Comparison of ENCODE assay signal across 12 mouse cellular contexts in the genomic region with DNA sequence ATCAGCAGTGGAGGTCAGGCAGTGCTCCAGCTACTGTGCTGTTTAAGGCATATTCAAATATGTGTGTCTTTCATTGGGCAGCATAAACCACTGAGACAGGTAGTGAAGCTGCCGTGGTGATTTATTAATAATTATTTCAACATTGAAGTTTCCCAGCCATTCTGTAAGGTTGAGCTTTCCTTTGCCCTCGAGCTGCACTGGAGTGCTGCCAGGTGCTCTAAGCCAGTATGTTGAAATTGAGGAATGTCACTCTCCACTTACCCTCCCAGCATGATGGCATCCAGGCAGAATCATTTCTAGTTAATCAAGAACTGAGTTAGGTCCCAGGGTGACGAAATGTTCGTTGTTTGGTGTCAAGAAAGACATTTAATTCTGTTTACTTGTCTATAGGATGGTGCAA. TPM values are rescaled to one million over a fixed set of nuclear protein-coding genes. Genes with fewer than 3 reads are reported as not detected.
DNase-seq lines count a peak whose midpoint lies in the region; ATAC-seq and TF ChIP-seq lines count a peak whose summit lies in the region.
"Had no signal": no experiment of that assay in that cellular context is flagged by ENCODE, and none has a peak within 500 bp of the region (broad histone marks: within the 10 kb centered on the region; RNA-seq: fewer than 3 reads in every experiment).

No protein-coding gene starts in this region.

- H3K4me3 ChIP-seq in heart, embryonic 13.5 days: no peak overlapping the region

- no peak for TF ChIP-seq CTCF in brain, embryonic 14.5 days (IDR thresholded peaks at IDR 0.05; ENCODE audit: borderline replicate concordance, extremely low read depth, insufficient read depth, insufficient read length)

- no peak for DNase-seq in heart, adult 8-10 months (ENCODE audit: low spot score)
- DNase-seq in 3T3-L1 (ENCODE audit: low read depth, low spot score): peak; percentile 55
- DNase-seq in brain, embryonic 14.5 days (ENCODE audit: low read depth): peak; percentile 12
- peak; percentile 56 to 67 for DNase-seq in kidney, postnatal 4 days
- no peak for DNase-seq in cerebellum, postnatal 25 days
- no peak for DNase-seq in left cerebral cortex, postnatal 25 days (ENCODE audit: low spot score in 2 of 2)
- DNase-seq in testis, postnatal 10 days (ENCODE audit: low spot score): no peak
- DNase-seq: B cell, adult 2 months; gastrocnemius, postnatal 10 days; left cerebral cortex, postnatal 4 days; retina, postnatal 1 day had no signal

- no peak overlapping the region for H3K9ac ChIP-seq in heart, embryonic 13.5 days

- H3K27me3 ChIP-seq in heart, embryonic 13.5 days (replicated peaks): no peaks in the 10 kb centered on the region

- 24% methylated on average over 4 of the region's 4 CpGs for WGBS in heart, embryonic 13.5 days

- no peak for TF ChIP-seq POLR2A in brain, embryonic 14.5 days (IDR thresholded peaks at IDR 0.05; ENCODE audit: borderline replicate concordance, extremely low read depth, insufficient read depth, insufficient read length, poor library complexity, severe bottlenecking)

- H3K9me3 ChIP-seq in heart, embryonic 13.5 days: no peaks in the 10 kb centered on the region

- ATAC-seq in heart, embryonic 13.5 days (ENCODE audit: extremely low read depth, insufficient number of reproducible peaks, low FRiP score, low TSS enrichment): no peak

- peak overlapping the region; percentile 2; the same call in 1 of the 2 replicates for H3K4me2 ChIP-seq in heart, embryonic 13.5 days

- intact Hi-C loops in left cerebral cortex, postnatal 25 days (cut with DNase I): no loop called here

- peaks cover 25% of the 10 kb centered on the region for H3K4me1 ChIP-seq in heart, embryonic 13.5 days

- H3K36me3 ChIP-seq in heart, embryonic 13.5 days: no peaks in the 10 kb centered on the region

- H3K27ac ChIP-seq in heart, embryonic 13.5 days (replicated peaks): 0 out of 2 replicates have a peak overlapping the region, but pooled peaks have one; percentile 1

RNA-seq across cellular contexts. Expression of a gene that starts 24.4 kb away (rescaled TPM):
- 15.4 and 21.3 TPM in 2 replicates for polyA plus RNA-seq in heart, embryonic 13.5 days (2015; fragmentation: Nextera tagmentation; extraction: Ambion mirVana)
- total RNA-seq in heart, adult 8-10 months (2022): 100 to 1,000 TPM; 105 to 121 (median 111) TPM
- 26.4 and 36.8 TPM in 2 replicates for polyA plus RNA-seq in brain, embryonic 14.5 days (2012; rRNA removed)
- 100 to 1,000 TPM; 173 to 180 TPM for total RNA-seq in left cerebral cortex, postnatal 25 days (2021)

Comparison
In these comparisons a context has a peak if more than half of its experiments do, and no peak if none do; other contexts are left out.
1. DNase-seq: peak in 3T3-L1 (single experiment), brain, embryonic 14.5 days (single experiment) and kidney, postnatal 4 days (2 of 2); none in heart, adult 8-10 months (single experiment), cerebellum, postnatal 25 days (0 of 2), left cerebral cortex, postnatal 25 days (0 of 2) and testis, postnatal 10 days (single experiment).